Mouse (Mus musculus) megakaryocyte, adult 5-6 weeks (primary cell): ENCODE measurements around the gene Spon1. TPM values are rescaled to one million over a fixed set of nuclear protein-coding genes. Genes with fewer than 3 reads are reported as not detected.
A peak's percentile ranks its signal among the peaks of the same experiment; 100 is the strongest.

ENCODE experiments used
- ATAC-seq: 2 replicates; pipeline ENCODE4 v1.8.0; 2016; ENCODE audit warnings: mild to moderate bottlenecking, inconsistent platforms; ENCODE audit not compliant: poor library complexity, severe bottlenecking
- total RNA-seq, 2 experiments: library from RNA; stranded (forward) in 1 of 2; stranded (reverse) in 1 of 2; fragments of 153-499, 151-499 nt in 1 of 2; fragments of 221-1000, 200-1000 nt in 1 of 2; gene quantifications; 2 replicates each; pipeline versions ENCODE4 v1.2.3 to v1.2.4; 2015 to 2017

Spon1 gene
- total RNA-seq, 2 experiments from 2014 or later: 0.13 to 0.22 TPM

GRCm38 (mm10) chr7:113774906-113775305 is 9.1 kb downstream of the Spon1 start:
- ATAC-seq: no peak

DNA sequence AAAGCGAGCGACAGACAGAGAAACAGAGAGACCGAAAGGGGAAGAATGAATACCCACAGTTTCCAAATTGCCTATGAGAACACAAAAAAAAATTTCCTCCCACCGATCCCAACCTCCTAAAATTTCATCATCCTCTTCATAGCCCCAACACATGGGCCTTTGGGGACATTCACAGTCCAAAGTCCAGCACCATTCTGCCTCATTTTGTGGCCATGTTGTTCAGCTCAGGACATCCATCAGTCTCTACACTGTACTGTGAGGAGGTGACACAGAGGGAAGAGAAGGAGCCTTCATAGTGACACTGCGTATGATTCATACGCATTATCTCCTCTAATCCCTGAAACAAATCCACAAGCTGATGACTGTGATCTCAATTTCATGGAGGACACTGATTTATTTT is 12.7 kb downstream of the Spon1 start:
- peak; percentile 40; the same call in 1 of the 2 replicates for ATAC-seq

- peak; percentile 72 for ATAC-seq
Measured at GRCm38 (mm10) chr7:113780286-113780685, 14.5 kb downstream of the Spon1 start.

- ATAC-seq: no peak
Measured at GRCm38 (mm10) chr7:113791991-113792390, 26.2 kb downstream of the Spon1 start.

GRCm38 (mm10) chr7:113792871-113793270 is 27.1 kb downstream of the Spon1 start:
- ATAC-seq: no peak

- no peak for ATAC-seq
Measured at GRCm38 (mm10) chr7:113795209-113795608, 29.4 kb downstream of the Spon1 start.

DNA sequence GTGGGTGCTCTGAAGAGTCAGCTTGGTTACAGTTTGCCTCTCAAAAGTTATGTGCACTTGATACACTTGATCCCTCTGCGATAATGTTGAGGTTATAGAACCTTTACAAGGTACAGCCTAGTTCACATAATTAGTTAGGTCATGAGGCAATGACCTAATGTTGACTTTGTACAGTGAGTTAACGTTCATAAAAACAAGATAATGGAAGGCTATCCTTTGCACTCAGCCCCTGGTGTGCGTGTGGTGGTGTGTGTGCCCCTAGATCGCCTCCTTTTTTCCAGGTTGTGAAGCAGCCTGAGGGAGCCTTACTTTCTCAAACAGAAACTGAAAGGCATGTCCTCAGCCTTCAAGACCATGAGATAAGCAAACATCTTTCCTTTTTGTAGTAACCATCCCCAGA is 31.3 kb downstream of the Spon1 start:
- no peak for ATAC-seq

GRCm38 (mm10) chr7:113798605-113799255 is 32.9 kb downstream of the Spon1 start:
- ATAC-seq: no peak

GRCm38 (mm10) chr7:113809781-113810180 is 44.0 kb downstream of the Spon1 start:
- no peak for ATAC-seq

- peak; percentile 75 for ATAC-seq
Measured at GRCm38 (mm10) chr7:113811376-113812158, 45.8 kb downstream of the Spon1 start.

DNA sequence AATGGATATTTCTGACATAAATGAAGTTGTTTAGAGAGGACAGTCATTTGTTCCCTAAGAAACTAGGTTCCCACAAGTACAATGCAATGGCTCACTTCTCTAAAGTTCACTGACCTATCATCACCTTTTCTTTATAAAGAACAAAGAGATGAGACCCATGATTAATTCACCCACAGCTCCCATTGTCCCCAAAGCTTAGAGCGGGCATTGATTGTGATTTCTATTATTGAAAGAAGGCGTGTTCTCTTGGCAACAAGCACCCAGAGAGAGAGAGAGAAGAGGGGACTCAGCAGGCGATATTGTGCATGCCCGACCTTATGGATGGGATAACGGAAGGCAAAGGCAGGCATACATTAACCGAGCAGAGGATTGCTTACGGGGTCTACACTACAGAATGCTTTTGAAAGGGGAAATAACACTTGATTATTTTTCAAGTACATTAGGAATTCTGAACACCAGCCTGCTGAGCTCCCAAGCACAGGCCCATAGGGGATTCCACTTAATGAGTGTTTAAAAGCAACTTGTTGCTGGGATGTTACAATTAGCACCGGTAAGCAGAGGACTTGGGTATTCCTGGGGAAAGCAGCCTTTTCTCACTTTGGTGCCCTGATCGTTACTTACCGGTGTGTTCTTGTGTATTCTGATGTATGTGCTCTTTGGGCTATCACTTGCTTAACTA is 48.4 kb downstream of the Spon1 start:
- no peak for ATAC-seq

GRCm38 (mm10) chr7:113815726-113816125 is 49.9 kb downstream of the Spon1 start:
- no peak for ATAC-seq

DNA sequence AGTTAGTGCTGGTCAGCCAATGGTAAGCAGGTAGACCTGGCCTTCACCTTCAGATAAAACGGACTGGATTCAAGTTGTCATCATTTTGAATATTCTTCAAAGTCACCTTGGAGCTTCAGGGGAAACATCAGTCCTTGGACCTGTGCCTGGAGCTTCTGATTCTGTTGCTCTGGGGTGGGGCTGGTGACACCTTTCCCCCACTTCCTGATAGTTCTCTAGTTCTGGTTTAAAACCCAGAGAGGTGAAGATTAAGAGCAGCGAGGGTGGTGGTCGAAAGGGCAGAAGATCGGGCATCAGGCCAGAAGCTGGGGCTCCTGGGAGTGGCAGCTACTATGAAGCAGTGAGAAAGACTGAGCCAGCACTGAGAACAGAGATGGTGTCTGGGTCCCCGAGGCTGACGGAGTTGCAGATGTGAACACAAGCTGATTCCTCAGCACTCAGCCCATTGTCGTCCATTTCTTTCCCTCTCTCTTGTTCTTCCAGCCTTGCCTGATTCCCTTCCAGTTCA is 51.1 kb downstream of the Spon1 start:
- no peak for ATAC-seq

GRCm38 (mm10) chr7:113818116-113818515 is 52.3 kb downstream of the Spon1 start:
- no peak for ATAC-seq

DNA sequence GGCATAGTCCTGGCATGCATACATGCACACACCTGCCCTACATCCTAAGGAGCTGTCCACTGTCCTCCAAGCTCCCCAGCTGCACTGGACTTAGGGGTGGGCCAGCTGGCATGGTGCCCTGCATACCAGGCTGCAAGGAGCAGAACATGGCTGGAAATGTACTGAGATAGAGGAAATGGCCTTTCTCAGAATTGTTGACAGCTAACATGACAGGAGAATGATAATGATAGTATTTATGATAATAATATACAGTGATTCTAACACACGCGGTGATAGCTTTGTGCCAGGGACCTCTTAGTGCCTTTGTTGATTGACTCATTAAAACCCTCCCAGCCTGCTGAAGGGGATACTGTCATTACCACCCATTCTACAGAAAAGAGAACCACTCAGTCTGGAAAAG is 54.4 kb downstream of the Spon1 start:
- ATAC-seq: no peak

DNA sequence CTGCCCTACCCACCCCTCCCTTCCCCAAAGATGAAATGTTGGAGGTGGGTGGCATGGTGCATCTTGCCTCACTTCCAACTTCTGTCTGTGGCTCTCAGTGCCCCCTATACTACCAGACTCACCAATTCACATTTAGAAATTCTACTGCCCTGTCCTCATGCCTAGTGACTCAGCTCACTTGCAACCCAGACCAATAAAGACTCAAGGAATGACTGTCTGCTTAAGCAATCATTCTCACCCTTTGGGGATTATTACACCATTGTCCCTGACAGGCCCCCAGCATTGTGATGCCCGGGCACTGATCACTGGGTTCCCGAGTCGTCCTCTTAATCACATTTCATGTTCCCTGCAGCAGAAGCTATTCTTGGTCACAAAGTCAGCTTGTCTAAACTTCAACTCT is 57.2 kb downstream of the Spon1 start:
- no peak for ATAC-seq

GRCm38 (mm10) chr7:113824651-113825050 is 58.9 kb downstream of the Spon1 start:
- no peak for ATAC-seq

- no peak for ATAC-seq
Measured at GRCm38 (mm10) chr7:113825498-113826205, 59.9 kb downstream of the Spon1 start.

DNA sequence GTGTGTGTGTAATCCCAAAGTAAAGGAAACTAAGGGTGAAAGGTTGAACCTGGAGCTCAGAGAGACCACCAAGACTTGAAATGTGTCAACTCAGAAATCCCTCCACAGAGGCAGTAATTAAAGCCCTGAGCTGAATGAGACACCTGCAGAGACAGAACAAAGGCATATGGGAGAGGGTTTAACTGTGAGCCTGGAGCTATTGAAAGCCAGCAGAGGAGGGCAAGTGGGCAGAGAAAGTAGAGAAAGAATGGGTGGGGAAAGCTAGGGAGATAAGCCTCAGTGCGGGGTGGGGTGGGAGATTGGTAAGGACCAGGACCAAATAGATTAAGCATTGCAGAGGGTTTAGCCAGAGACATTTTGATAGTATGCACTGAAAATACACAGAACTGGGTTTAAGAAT is 60.7 kb downstream of the Spon1 start:
- no peak for ATAC-seq

- ATAC-seq: no peak
Measured at GRCm38 (mm10) chr7:113828122-113828571, 62.3 kb downstream of the Spon1 start.

- no peak for ATAC-seq
Measured at GRCm38 (mm10) chr7:113828576-113828975, 62.8 kb downstream of the Spon1 start.
